Mouse (Mus musculus): Measurements from ENCODE around the gene Rnf126. TPM values are rescaled to one million over a fixed set of nuclear protein-coding genes. Genes with fewer than 3 reads are reported as not detected.

Gene Rnf126
- polyA plus RNA-seq, 1 experiment from 2014 or later = 90.3 TPM

DNA sequence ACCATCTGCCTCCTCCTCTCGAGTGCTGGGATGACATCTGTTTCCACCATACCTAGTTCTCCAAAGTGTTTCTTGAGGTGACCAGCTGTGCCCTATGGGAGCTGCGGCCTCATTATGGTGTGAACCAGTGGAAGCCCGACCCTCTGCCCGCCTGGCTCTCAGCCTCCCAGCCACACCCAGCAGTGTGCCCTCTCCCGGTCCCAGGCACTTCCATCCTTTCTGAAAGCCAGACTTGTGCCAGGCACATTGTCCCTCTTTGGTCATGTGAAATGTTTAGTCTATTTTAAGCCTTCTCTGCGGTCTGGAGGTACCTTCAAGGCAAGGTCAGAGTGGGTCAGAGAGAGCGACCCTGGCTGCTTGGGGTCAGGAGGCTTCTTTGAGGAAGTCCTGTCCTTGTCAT, 43.1 kb downstream of the Rnf126 start:
- Histone ChIP-seq H3K4me3 (ENCODE audit: low read depth, low read length) (no peak overlapping the region), H3K9ac (ENCODE audit: low read length) (no peak overlapping the region), H3K27me3 (replicated peaks; ENCODE audit: control insufficient read depth, insufficient read depth, low read length) (peaks cover 6% of the 10 kb centered on the region), H3K9me3 (ENCODE audit: control insufficient read depth, low read length) (no peaks in the 10 kb centered on the region), H3K4me1 (replicated peaks; ENCODE audit: control insufficient read depth, insufficient read depth, low read length) (no peaks in the 10 kb centered on the region), H3K27ac (ENCODE audit: low read depth) (no peak overlapping the region), H3K36me3 (ENCODE audit: control insufficient read depth, insufficient read depth, low read length) (no peaks in the 10 kb centered on the region), H3K4me2 (ENCODE audit: low read length) (no peak overlapping the region)
- DNase-seq (ENCODE audit: low spot score) = no peak
- 83% methylated on average over 7 of the region's 7 CpGs for WGBS
- no peak for ATAC-seq (replicated peaks; ENCODE audit: low FRiP score, low TSS enrichment, low read depth)

DNA sequence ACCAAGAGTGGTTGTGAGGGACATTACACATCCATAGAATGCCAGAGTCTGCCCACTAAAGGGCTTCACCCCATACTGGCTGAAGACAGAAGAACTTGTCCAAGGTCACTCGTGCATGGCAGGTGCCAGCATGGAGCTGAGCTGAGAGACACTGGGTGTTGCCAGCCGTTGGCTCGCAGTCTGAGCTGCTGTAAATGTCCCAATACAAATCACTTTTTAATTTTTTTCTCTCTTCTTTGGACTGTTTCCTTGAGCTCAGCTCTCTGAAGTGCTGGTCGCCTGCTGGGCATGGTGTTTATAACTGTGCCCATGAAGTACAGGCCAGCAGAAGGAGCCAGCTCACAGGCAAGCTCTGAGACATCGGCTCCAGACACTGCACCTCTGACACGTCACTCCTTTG, 43.7 kb downstream of the Rnf126 start:
- peaks cover 13% of the 10 kb centered on the region for H3K27me3 ChIP-seq (replicated peaks; ENCODE audit: control insufficient read depth, insufficient read depth, low read length)
- ATAC-seq (replicated peaks; ENCODE audit: low FRiP score, low TSS enrichment, low read depth) = no peak
- DNase-seq (ENCODE audit: low spot score) = no peak
- no peaks in the 10 kb centered on the region for H3K9me3 ChIP-seq (ENCODE audit: control insufficient read depth, low read length)
- no peak overlapping the region for H3K4me2 ChIP-seq (ENCODE audit: low read length)
- H3K9ac ChIP-seq (ENCODE audit: low read length) = no peak overlapping the region
- H3K36me3 ChIP-seq (ENCODE audit: control insufficient read depth, insufficient read depth, low read length) = no peaks in the 10 kb centered on the region
- H3K27ac ChIP-seq (ENCODE audit: low read depth) = no peak overlapping the region
- H3K4me3 ChIP-seq (ENCODE audit: low read depth, low read length) = no peak overlapping the region
- no peaks in the 10 kb centered on the region for H3K4me1 ChIP-seq (replicated peaks; ENCODE audit: control insufficient read depth, insufficient read depth, low read length)
- 70% methylated on average over 6 of the region's 6 CpGs for whole genome bisulfite sequencing

DNA sequence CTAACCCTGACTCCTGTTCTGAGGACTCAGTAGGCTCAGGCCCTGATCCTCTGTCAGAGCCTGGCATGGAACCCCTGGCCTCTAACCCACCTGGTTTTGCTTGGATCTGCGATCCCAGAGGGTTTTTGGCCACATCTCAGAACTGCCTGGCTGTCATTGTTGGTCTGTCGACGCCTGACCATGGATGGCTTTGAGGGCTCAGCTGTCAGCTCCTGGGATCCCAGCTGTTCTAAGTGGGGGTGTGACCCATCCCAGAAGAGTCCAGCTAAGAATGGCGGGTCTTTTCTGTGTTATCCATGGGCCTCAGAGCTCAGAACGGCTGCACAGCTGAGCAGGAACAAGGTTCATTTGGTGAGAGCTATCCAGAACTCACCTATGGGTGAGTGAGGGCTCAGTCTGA, 45.7 kb downstream of the Rnf126 start:
- ATAC-seq (replicated peaks; ENCODE audit: low FRiP score, low TSS enrichment, low read depth) = no peak
- 68% methylated on average over 5 of the region's 5 CpGs for WGBS
- H3K9me3 ChIP-seq (ENCODE audit: control insufficient read depth, low read length) = no peaks in the 10 kb centered on the region

DNA sequence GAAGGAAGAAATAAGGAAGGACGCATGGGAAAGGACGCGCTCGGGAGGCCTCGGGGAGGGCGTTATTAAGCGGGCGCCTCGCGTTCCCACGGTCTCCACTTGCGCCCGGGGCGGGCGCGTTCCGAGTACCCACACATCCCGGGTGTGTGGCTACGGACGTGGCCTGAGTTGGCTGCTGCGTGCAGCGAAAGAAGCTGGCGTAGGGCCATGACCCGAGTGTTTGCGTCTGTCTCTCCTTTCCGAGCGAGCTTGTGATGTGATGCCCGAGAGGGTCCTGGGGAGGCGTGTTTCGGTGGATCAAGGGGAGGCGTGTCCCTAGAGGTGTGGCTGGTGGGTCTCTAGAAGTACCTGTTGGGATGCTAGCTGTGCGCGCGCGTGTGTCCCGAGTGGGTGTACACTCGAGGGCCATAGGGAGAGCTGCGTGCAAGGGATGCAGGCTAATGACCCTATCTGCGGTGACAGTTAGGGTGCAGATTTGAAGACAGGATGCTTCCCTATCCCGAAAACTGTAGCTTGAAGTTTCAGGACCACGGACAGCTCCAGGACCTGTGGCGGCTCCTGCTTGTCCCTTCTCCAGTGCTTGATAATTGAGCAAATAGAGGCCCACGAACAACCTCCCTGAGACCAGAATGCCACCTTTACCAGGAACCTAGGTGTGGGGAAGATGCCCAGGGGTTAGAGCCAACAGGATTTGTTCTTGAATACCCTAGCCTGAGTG, 49.0 kb downstream of the Rnf126 start:
- ATAC-seq (replicated peaks; ENCODE audit: low FRiP score, low TSS enrichment, low read depth) (no peak), DNase-seq (ENCODE audit: low spot score) (peak; percentile 96)
- Histone ChIP-seq H3K27me3 (replicated peaks; ENCODE audit: control insufficient read depth, insufficient read depth, low read length) (peaks cover 57% of the 10 kb centered on the region), H3K4me1 (replicated peaks; ENCODE audit: control insufficient read depth, insufficient read depth, low read length) (peaks cover 9% of the 10 kb centered on the region), H3K9ac (ENCODE audit: low read length) (no peak overlapping the region), H3K27ac (ENCODE audit: low read depth) (no peak overlapping the region), H3K36me3 (ENCODE audit: control insufficient read depth, insufficient read depth, low read length) (no peaks in the 10 kb centered on the region), H3K4me3 (ENCODE audit: low read depth, low read length) (no peak overlapping the region; the same call in 1 of the 2 replicates), H3K4me2 (ENCODE audit: low read length) (peak overlapping the region; percentile 94; the same call in 1 of the 2 replicates), H3K9me3 (ENCODE audit: control insufficient read depth, low read length) (no peaks in the 10 kb centered on the region)
- WGBS = 4% methylated on average over 43 of the region's 43 CpGs

More for the DNA sequence above, 45.7 kb downstream of the Rnf126 start:
- H3K9ac ChIP-seq (ENCODE audit: low read length) = no peak overlapping the region
- no peak overlapping the region for H3K4me3 ChIP-seq (ENCODE audit: low read depth, low read length)
- H3K27ac ChIP-seq (ENCODE audit: low read depth) = no peak overlapping the region
- peaks cover 9% of the 10 kb centered on the region for H3K4me1 ChIP-seq (replicated peaks; ENCODE audit: control insufficient read depth, insufficient read depth, low read length)
- no peak for DNase-seq (ENCODE audit: low spot score)
- H3K4me2 ChIP-seq (ENCODE audit: low read length) = no peak overlapping the region
- no peaks in the 10 kb centered on the region for H3K36me3 ChIP-seq (ENCODE audit: control insufficient read depth, insufficient read depth, low read length)
- H3K27me3 ChIP-seq (replicated peaks; ENCODE audit: control insufficient read depth, insufficient read depth, low read length) = peaks cover 32% of the 10 kb centered on the region

DNA sequence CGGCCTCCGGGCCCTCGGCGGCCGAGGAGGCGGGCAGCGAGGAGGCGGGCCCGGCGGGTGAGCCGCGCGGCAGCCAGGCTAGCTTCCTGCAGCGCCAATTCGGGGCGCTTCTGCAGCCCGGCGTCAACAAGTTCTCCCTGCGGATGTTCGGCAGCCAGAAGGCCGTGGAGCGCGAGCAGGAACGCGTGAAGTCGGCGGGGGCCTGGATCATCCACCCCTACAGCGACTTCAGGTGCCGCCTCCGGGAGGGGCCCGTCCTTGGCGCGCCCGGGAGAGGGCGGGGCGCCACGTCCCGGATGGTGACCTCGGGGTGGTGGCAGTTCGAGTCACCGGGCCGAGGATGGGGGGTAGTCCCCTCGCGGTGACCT, 49.8 kb downstream of the Rnf126 start:
- Histone ChIP-seq H3K9me3 (ENCODE audit: control insufficient read depth, low read length) (no peaks in the 10 kb centered on the region), H3K4me1 (replicated peaks; ENCODE audit: control insufficient read depth, insufficient read depth, low read length) (peaks cover 9% of the 10 kb centered on the region), H3K4me2 (ENCODE audit: low read length) (peak overlapping the region; percentile 94), H3K36me3 (ENCODE audit: control insufficient read depth, insufficient read depth, low read length) (peaks cover 1% of the 10 kb centered on the region), H3K27me3 (replicated peaks; ENCODE audit: control insufficient read depth, insufficient read depth, low read length) (peaks cover 57% of the 10 kb centered on the region), H3K4me3 (ENCODE audit: low read depth, low read length) (peak overlapping the region; percentile 49), H3K27ac (ENCODE audit: low read depth) (no peak overlapping the region), H3K9ac (ENCODE audit: low read length) (no peak overlapping the region)
- ATAC-seq (replicated peaks; ENCODE audit: low FRiP score, low TSS enrichment, low read depth) (no peak), DNase-seq (ENCODE audit: low spot score) (no peak)
- WGBS = under 1% methylated on average over 42 of the region's 44 CpGs

DNA sequence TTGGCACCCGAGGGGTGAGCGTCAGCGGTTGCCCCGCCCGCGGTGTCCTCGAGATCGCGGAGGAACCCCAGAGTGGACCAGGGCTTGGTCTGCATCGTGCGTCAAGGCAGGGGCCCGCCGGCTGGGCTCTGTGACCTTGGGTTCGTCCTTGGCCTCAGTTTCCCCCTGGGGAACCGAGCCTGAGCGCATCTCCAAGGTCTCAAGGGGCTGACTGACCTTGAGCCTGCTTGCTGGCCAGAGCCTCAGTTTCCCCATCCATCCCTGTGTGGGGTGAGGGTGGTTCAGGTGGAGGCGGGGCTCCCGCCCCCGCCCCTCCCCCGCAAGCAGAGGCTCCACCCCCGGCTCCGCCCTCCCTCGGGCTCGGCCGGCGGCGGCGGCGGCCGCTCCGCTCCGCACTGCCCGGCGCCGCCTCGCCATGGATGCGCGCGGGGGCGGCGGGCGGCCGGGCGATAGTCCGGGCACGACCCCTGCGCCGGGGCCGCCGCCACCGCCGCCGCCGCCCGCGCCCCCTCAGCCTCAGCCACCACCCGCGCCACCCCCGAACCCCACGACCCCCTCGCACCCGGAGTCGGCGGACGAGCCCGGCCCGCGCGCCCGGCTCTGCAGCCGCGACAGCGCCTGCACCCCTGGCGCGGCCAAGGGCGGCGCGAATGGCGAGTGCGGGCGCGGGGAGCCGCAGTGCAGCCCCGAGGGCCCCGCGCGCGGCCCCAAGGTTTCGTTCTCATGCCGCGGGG, 50.3 kb downstream of the Rnf126 start, which contains the start of gene Hcn2:
Gene Hcn2 (plus strand): TSS at position 381 of the 734 bp plus-strand sequence.
- H3K27ac ChIP-seq (ENCODE audit: low read depth) = no peak within 1 kb of the TSS
- H3K4me3 ChIP-seq (ENCODE audit: low read depth, low read length) = peak within 1 kb of the TSS; percentile 49
- peaks cover 7% of the 10 kb centered on the region for H3K36me3 ChIP-seq (ENCODE audit: control insufficient read depth, insufficient read depth, low read length)
- no peak for DNase-seq (ENCODE audit: low spot score)
- peak within 1 kb of the TSS; percentile 94 for H3K4me2 ChIP-seq (ENCODE audit: low read length)
- no peak; the same call in 1 of the 2 replicates for ATAC-seq (replicated peaks; ENCODE audit: low FRiP score, low TSS enrichment, low read depth)
- no peaks in the 10 kb centered on the region for H3K9me3 ChIP-seq (ENCODE audit: control insufficient read depth, low read length)
- H3K9ac ChIP-seq (ENCODE audit: low read length) = 0 out of 2 replicates have a peak within 1 kb of the TSS, but pooled peaks have one; percentile 21
- peaks cover 57% of the 10 kb centered on the region for H3K27me3 ChIP-seq (replicated peaks; ENCODE audit: control insufficient read depth, insufficient read depth, low read length)
- WGBS = 1% methylated on average over 76 of the region's 91 CpGs
- H3K4me1 ChIP-seq (replicated peaks; ENCODE audit: control insufficient read depth, insufficient read depth, low read length) = peaks cover 9% of the 10 kb centered on the region

DNA sequence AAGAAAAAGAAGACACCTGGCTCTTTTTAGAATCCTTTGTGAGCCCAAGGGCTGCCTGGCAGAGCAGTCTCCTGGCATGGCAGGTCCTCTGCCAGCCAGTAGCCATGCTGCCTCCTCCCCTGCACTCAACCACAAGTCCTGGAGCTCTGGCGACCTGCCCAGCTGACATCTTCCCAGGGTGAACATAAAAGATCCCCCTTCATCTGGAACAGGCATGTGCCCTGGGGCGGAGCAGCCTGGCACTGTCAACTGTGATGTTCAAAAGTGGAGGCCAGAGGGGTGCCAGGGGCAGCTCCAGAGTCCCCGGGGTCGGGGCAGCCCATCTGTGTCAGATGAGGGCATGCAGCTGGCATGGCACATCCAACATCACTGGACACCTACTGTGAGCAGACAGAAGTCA, 51.8 kb downstream of the Rnf126 start:
- no peak overlapping the region for H3K4me2 ChIP-seq (ENCODE audit: low read length)
- no peak for DNase-seq (ENCODE audit: low spot score)
- no peak for ATAC-seq (replicated peaks; ENCODE audit: low FRiP score, low TSS enrichment, low read depth)
- H3K27ac ChIP-seq (ENCODE audit: low read depth) = no peak overlapping the region
- H3K9me3 ChIP-seq (ENCODE audit: control insufficient read depth, low read length) = no peaks in the 10 kb centered on the region
- H3K36me3 ChIP-seq (ENCODE audit: control insufficient read depth, insufficient read depth, low read length) = peaks cover 21% of the 10 kb centered on the region
- H3K4me3 ChIP-seq (ENCODE audit: low read depth, low read length) = no peak overlapping the region
- 59% methylated on average over 4 of the region's 4 CpGs for WGBS
- H3K4me1 ChIP-seq (replicated peaks; ENCODE audit: control insufficient read depth, insufficient read depth, low read length) = peaks cover 9% of the 10 kb centered on the region
- no peak overlapping the region for H3K9ac ChIP-seq (ENCODE audit: low read length)
- H3K27me3 ChIP-seq (replicated peaks; ENCODE audit: control insufficient read depth, insufficient read depth, low read length) = peaks cover 57% of the 10 kb centered on the region

DNA sequence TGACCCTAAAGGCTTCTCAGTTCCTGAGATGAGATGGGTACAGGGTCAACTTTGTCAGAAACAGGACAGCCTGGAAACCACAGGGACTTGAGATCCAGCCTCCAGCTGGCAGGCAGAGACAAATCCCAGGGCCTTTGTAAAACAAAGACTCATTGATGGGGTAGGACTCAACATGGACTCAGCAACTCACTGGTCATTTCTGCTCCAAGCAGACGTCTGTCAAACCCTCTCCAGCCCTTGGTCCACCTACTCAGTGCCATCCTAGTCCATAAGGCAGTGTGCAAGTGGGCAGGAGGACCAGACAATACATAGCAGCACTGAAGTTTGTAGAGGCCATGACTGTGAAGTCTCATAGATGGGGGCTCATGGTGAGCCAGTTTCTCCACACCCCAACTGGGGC, 53.6 kb downstream of the Rnf126 start:
- ATAC-seq (replicated peaks; ENCODE audit: low FRiP score, low TSS enrichment, low read depth) = no peak
- WGBS = 46% methylated on average over 1 of the region's 1 CpGs

More for the DNA sequence above, 53.6 kb downstream of the Rnf126 start:
- H3K27me3 ChIP-seq (replicated peaks; ENCODE audit: control insufficient read depth, insufficient read depth, low read length) = peaks cover 45% of the 10 kb centered on the region
- peaks cover 9% of the 10 kb centered on the region for H3K4me1 ChIP-seq (replicated peaks; ENCODE audit: control insufficient read depth, insufficient read depth, low read length)
- peaks cover 36% of the 10 kb centered on the region for H3K36me3 ChIP-seq (ENCODE audit: control insufficient read depth, insufficient read depth, low read length)
- H3K4me2 ChIP-seq (ENCODE audit: low read length) = no peak overlapping the region
- no peaks in the 10 kb centered on the region for H3K9me3 ChIP-seq (ENCODE audit: control insufficient read depth, low read length)
- H3K27ac ChIP-seq (ENCODE audit: low read depth) = no peak overlapping the region
- DNase-seq (ENCODE audit: low spot score) = no peak
- H3K9ac ChIP-seq (ENCODE audit: low read length) = no peak overlapping the region
- no peak overlapping the region for H3K4me3 ChIP-seq (ENCODE audit: low read depth, low read length)
